8 mouse cellular contexts compared by ENCODE assay signal in the genomic region with DNA sequence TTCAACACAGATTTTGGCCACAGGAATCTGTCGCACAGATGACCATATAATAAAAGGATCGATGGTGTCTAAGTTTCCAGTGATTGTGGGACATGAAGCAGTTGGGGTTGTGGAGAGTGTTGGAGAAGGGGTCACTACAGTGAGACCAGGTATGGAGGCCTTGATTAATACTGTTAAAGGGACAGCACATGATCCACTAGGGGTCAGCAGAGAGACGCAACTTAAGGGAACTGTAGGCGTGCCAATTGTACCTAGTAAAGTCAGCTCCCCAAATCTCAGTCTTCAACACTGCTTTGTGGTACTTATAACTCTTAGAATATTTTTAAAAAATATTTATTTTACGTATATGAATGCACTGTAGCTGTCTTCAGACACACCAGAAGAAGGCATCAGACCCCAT. TPM values are rescaled to one million over a fixed set of nuclear protein-coding genes. Genes with fewer than 3 reads are reported as not detected.
DNase-seq lines count a peak whose midpoint lies in the region; ATAC-seq and TF ChIP-seq lines count a peak whose summit lies in the region.

No protein-coding gene starts in this region.

- WGBS in kidney, adult 2 months, result 47% methylated on average over 5 of the region's 5 CpGs
- 59% methylated on average over 5 of the region's 5 CpGs for WGBS in limb, embryonic 14.5 days

- H3K9me3 ChIP-seq in limb, embryonic 14.5 days (ENCODE audit: control insufficient read depth, low read length), result no peaks in the 10 kb centered on the region

- no peak overlapping the region for H3K4me3 ChIP-seq in gastrocnemius, adult 2 months
- H3K4me3 ChIP-seq in kidney, adult 2 months (ENCODE audit: insufficient read depth, low read depth, low read length), result no peak overlapping the region
- H3K4me3 ChIP-seq in limb, embryonic 14.5 days (replicated peaks; ENCODE audit: low read length), result no peak overlapping the region

- peak; percentile 64 to 65 for DNase-seq in urinary bladder, postnatal 36 days (ENCODE audit: low spot score in 2 of 2)
- DNase-seq in urinary bladder, postnatal 4 days (ENCODE audit: low spot score in 2 of 2), result no peak
- DNase-seq in cerebellum, adult 18-20 months, result peak; percentile 48 to 51
- DNase-seq in gastrocnemius, adult 2 months, result peak; percentile 67
- peak; percentile 86 for DNase-seq in kidney, adult 2 months
- peak; percentile 87 for DNase-seq in limb, embryonic 14.5 days (ENCODE audit: low spot score)
- peak; percentile 20 to 41 for DNase-seq in natural killer cell, adult 2 months (ENCODE audit: low spot score in 2 of 2)
- DNase-seq in thymus, postnatal 36 days, result peak; percentile 15 to 40

- H3K4me1 ChIP-seq in kidney, adult 2 months (ENCODE audit: control insufficient read depth, insufficient read depth, low read length), result peaks cover 17% of the 10 kb centered on the region
- no peaks in the 10 kb centered on the region for H3K4me1 ChIP-seq in limb, embryonic 14.5 days (ENCODE audit: control insufficient read depth, insufficient read depth, low read length)

- intact Hi-C loops in gastrocnemius, adult 2 months (cut with DNase I), result loop anchor here (2.0 to 5.0 kb wide), 3 partner anchors 79 to 219 kb away; partner anchors contain the start of gene Adh5

- H3K9ac ChIP-seq in limb, embryonic 14.5 days (ENCODE audit: low read depth, low read length, severe bottlenecking), result no peak overlapping the region

- peak; percentile 65; the same call in 1 of the 2 replicates for ATAC-seq in limb, embryonic 14.5 days (ENCODE audit: low FRiP score, low read depth)

- no peak for TF ChIP-seq POLR2A in kidney, adult 2 months (IDR thresholded peaks at IDR 0.05; ENCODE audit: low read depth, low read length)
- no peak for TF ChIP-seq POLR2A in limb, embryonic 14.5 days (IDR thresholded peaks at IDR 0.05; ENCODE audit: borderline replicate concordance, extremely low read depth, insufficient read depth, insufficient read length)

- H3K4me2 ChIP-seq in limb, embryonic 14.5 days (replicated peaks; ENCODE audit: low read depth, low read length, severe bottlenecking), result no peak overlapping the region

- H3K27ac ChIP-seq in gastrocnemius, adult 2 months, result no peak overlapping the region
- H3K27ac ChIP-seq in kidney, adult 2 months (ENCODE audit: insufficient read depth, low read depth, low read length), result no peak overlapping the region
- no peak overlapping the region for H3K27ac ChIP-seq in limb, embryonic 14.5 days (replicated peaks; ENCODE audit: low read depth, low read length)

- no peaks in the 10 kb centered on the region for H3K27me3 ChIP-seq in kidney, adult 2 months (replicated peaks; ENCODE audit: control insufficient read depth, insufficient read depth, low read length)
- no peaks in the 10 kb centered on the region for H3K27me3 ChIP-seq in limb, embryonic 14.5 days (ENCODE audit: control insufficient read depth, insufficient read depth, low read length)

- TF ChIP-seq CTCF in gastrocnemius, adult 2 months (IDR thresholded peaks at IDR 0.05), result peak; percentile 87
- TF ChIP-seq CTCF in kidney, adult 2 months (conservative IDR thresholded peaks at IDR 0.05; ENCODE audit: insufficient read depth, insufficient read length, low read depth, low read length), result peak; percentile 77

- H3K36me3 ChIP-seq in kidney, adult 2 months (ENCODE audit: control insufficient read depth, insufficient read depth, low read length), result no peaks in the 10 kb centered on the region
- H3K36me3 ChIP-seq in limb, embryonic 14.5 days (ENCODE audit: control insufficient read depth, insufficient read depth, low read length), result no peaks in the 10 kb centered on the region

RNA-seq across cellular contexts. Expression of gene Adh7, which starts 5.4 kb away (rescaled TPM):
- total RNA-seq in gastrocnemius, adult 2 months (2021), result under 1 TPM; 0.48 to 0.53 TPM
- 0.25 and 0.29 TPM in 2 replicates for polyA plus RNA-seq in kidney, adult 2 months (2012; rRNA removed)
- polyA plus RNA-seq in limb, embryonic 14.5 days (2012; rRNA removed), result 0.64 and 0.77 TPM in 2 replicates
- 1.9 TPM in 2 replicates for polyA plus RNA-seq in limb, embryonic 14.5 days (2014; fragmentation: Nextera tagmentation; extraction: Ambion mirVana)

RNA-seq across cellular contexts. Expression of gene 4930579F01Rik, which starts 29.3 kb away (rescaled TPM):
- total RNA-seq in gastrocnemius, adult 2 months (2021), result not detected
- 0.31 TPM in 1 of 2 replicates, not detected in the other for polyA plus RNA-seq in kidney, adult 2 months (2012; rRNA removed)
- 0.04 TPM in 2 replicates for polyA plus RNA-seq in limb, embryonic 14.5 days (2012; rRNA removed)
- polyA plus RNA-seq in limb, embryonic 14.5 days (2014; fragmentation: Nextera tagmentation; extraction: Ambion mirVana), result 0.12 and 0.19 TPM in 2 replicates

RNA-seq across cellular contexts. Expression of gene Adh1, which starts 37.8 kb away (rescaled TPM):
- 10 to 100 TPM; 19.3 to 27.8 TPM for total RNA-seq in gastrocnemius, adult 2 months (2021)
- 251 and 256 TPM in 2 replicates for polyA plus RNA-seq in kidney, adult 2 months (2012; rRNA removed)
- polyA plus RNA-seq in limb, embryonic 14.5 days (2012; rRNA removed), result 6.6 and 8.6 TPM in 2 replicates
- 15.8 and 17.4 TPM in 2 replicates for polyA plus RNA-seq in limb, embryonic 14.5 days (2014; fragmentation: Nextera tagmentation; extraction: Ambion mirVana)

Comparison
In these comparisons a context has a peak if more than half of its experiments do, and no peak if none do; other contexts are left out.
1. DNase-seq: peak in urinary bladder, postnatal 36 days (2 of 2), cerebellum, adult 18-20 months (2 of 2), gastrocnemius, adult 2 months (single experiment), kidney, adult 2 months (single experiment), limb, embryonic 14.5 days (single experiment), natural killer cell, adult 2 months (2 of 2) and thymus, postnatal 36 days (2 of 2); none in urinary bladder, postnatal 4 days (0 of 2).
2. RNA of gene Adh1, which starts 37.8 kb away (polyA plus RNA-seq): 251 to 256 TPM in kidney, adult 2 months; 6.6 to 17.4 TPM in limb, embryonic 14.5 days; every median in the first group is over 10 times any median in the second.